Mouse (Mus musculus) gastrocnemius, postnatal 4 days (tissue): ENCODE data around the gene Tcf20. TPM values are rescaled to one million over a fixed set of nuclear protein-coding genes. Genes with fewer than 3 reads are reported as not detected.

Experiments
- DNase-seq, 2 experiments: peaks; one replicate each; pipeline ENCODE4 v3.0.0; 2021 to 2022; ENCODE audit warnings: low spot score in 2 of 2, mixed read lengths in 2 of 2
- total RNA-seq, 2 experiments: library from RNA; stranded (reverse); gene quantifications; 2 replicates each; pipeline ENCODE4 v1.2.3; 2021

Gene Tcf20
- total RNA-seq, 2 experiments from 2014 or later = 51.0 to 58.8 TPM

- DNase-seq = no peak
These were observed 59.6 kb downstream of the Tcf20 start for GRCm38 (mm10) chr15:82928023-82928422.

- no peak for DNase-seq
These were observed 60.6 kb downstream of the Tcf20 start for GRCm38 (mm10) chr15:82927057-82927456.

- no peak for DNase-seq
These were observed 62.8 kb downstream of the Tcf20 start for GRCm38 (mm10) chr15:82924679-82925425.

- no peak for DNase-seq
These were observed 64.1 kb downstream of the Tcf20 start for GRCm38 (mm10) chr15:82923531-82923930.

GRCm38 (mm10) chr15:82922755-82923154 lies 64.9 kb downstream of the Tcf20 start:
- DNase-seq = no peak

- DNase-seq = peak; percentile 63 to 78
These were observed 65.6 kb downstream of the Tcf20 start for GRCm38 (mm10) chr15:82922052-82922451.

- no peak for DNase-seq
These were observed 66.1 kb downstream of the Tcf20 start for GRCm38 (mm10) chr15:82921559-82921958.

GRCm38 (mm10) chr15:82920895-82921515 lies 66.7 kb downstream of the Tcf20 start:
- DNase-seq = peak; percentile 54 to 68

- no peak for DNase-seq
These were observed 69.7 kb downstream of the Tcf20 start for GRCm38 (mm10) chr15:82917965-82918364.

GRCm38 (mm10) chr15:82917207-82917844 lies 70.3 kb downstream of the Tcf20 start:
- DNase-seq = peak in 1 of 2 experiments; percentile 62

- DNase-seq = no peak
These were observed 73.2 kb downstream of the Tcf20 start for GRCm38 (mm10) chr15:82914455-82914854.

GRCm38 (mm10) chr15:82911965-82912337 lies 75.7 kb downstream of the Tcf20 start:
- no peak for DNase-seq

GRCm38 (mm10) chr15:82911001-82911964 lies 76.4 kb downstream of the Tcf20 start:
- DNase-seq = no peak

GRCm38 (mm10) chr15:82910596-82910995 lies 77.1 kb downstream of the Tcf20 start:
- DNase-seq = no peak

GRCm38 (mm10) chr15:82909791-82910190 lies 77.9 kb downstream of the Tcf20 start:
- DNase-seq = no peak

- no peak for DNase-seq
These were observed 79.2 kb downstream of the Tcf20 start for GRCm38 (mm10) chr15:82908521-82908920.

- DNase-seq = peak in 1 of 2 experiments; percentile 9
These were observed 80.4 kb downstream of the Tcf20 start for GRCm38 (mm10) chr15:82907306-82907705.

- DNase-seq = peak; percentile 8 to 9
These were observed 81.1 kb downstream of the Tcf20 start for GRCm38 (mm10) chr15:82906574-82907061.

- DNase-seq = no peak
These were observed 82.0 kb downstream of the Tcf20 start for GRCm38 (mm10) chr15:82905431-82906395.

- no peak for DNase-seq
These were observed 83.1 kb downstream of the Tcf20 start for GRCm38 (mm10) chr15:82904526-82904925.
